Mouse (Mus musculus): ENCODE measurements around the gene Rnf38.

DNA sequence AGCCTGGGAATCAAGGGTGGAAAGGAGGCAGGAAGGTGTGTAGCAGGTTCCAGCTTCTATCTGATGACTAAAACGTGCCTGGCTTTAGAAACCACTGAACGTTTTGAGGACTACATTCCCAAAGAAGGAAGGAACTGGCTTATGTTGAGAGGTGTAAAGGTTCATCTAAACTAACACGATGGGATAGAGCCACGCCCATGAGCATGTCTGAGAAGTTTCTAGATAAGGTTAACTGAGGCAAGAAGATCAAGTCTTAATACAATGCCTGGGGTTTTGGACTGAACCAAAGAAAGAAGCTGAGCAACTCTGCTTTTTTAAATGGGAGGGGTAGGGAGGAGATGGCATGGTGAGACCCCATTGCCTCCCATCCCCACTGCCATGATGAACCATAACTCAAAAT lies 78.7 kb downstream of the Rnf38 start:
- no peak for TF ChIP-seq CTCF (IDR thresholded peaks at IDR 0.05; ENCODE audit: extremely low read depth, insufficient read length, insufficient replicate concordance, low read depth, low read length)
- no peak for TF ChIP-seq POLR2A (IDR thresholded peaks at IDR 0.05; ENCODE audit: low read depth, low read length)
